26 mouse cellular contexts compared by ENCODE assay signal in genomic region chr1:113964431-113964830, GRCm38 (mm10).
"Had no signal": no experiment of that assay in that cellular context is flagged by ENCODE, and none has a peak within 500 bp of the region (broad histone marks: within the 10 kb centered on the region; RNA-seq: fewer than 3 reads in every experiment).

No protein-coding gene starts in this region.

- H3K9ac ChIP-seq: heart, embryonic 12.5 days; hindbrain, embryonic 12.5 days; hindbrain, embryonic 14.5 days; intestine, embryonic 15.5 days; limb, embryonic 12.5 days; liver, embryonic 13.5 days; liver, embryonic 15.5 days had no signal

- DNase-seq: gastrocnemius, postnatal 14 days; heart, adult 18-20 months; heart, postnatal 10 days; heart, postnatal 4 days; kidney, adult 18-20 months; kidney, adult 8-10 months; kidney, postnatal 10 days; kidney, postnatal 25 days; kidney, postnatal 4 days; liver; liver, embryonic 13.5 days had no signal

- H3K4me3 ChIP-seq: heart, embryonic 10.5 days; heart, embryonic 12.5 days; hindbrain, embryonic 10.5 days; hindbrain, embryonic 12.5 days; intestine, embryonic 15.5 days; layer of hippocampus, adult 2 months; left cerebral cortex, adult 2 months; limb, embryonic 10.5 days; limb, embryonic 12.5 days; liver, embryonic 13.5 days; liver, embryonic 15.5 days had no signal

- H3K27me3 ChIP-seq: heart, embryonic 12.5 days; hindbrain, embryonic 12.5 days; intestine, embryonic 15.5 days; limb, embryonic 12.5 days; liver, embryonic 13.5 days; liver, embryonic 15.5 days had no signal

- H3K9me3 ChIP-seq: heart, embryonic 10.5 days; heart, embryonic 12.5 days; hindbrain, embryonic 10.5 days; hindbrain, embryonic 12.5 days; intestine, embryonic 15.5 days; limb, embryonic 10.5 days; limb, embryonic 12.5 days; liver, embryonic 13.5 days; liver, embryonic 15.5 days had no signal

- H3K4me1 ChIP-seq: heart, embryonic 10.5 days; heart, embryonic 12.5 days; hindbrain, embryonic 10.5 days; hindbrain, embryonic 12.5 days; intestine, embryonic 15.5 days; limb, embryonic 10.5 days; limb, embryonic 12.5 days; liver, embryonic 13.5 days; liver, embryonic 15.5 days had no signal

- H3K27ac ChIP-seq: heart, embryonic 10.5 days; hindbrain, embryonic 10.5 days; hindbrain, embryonic 12.5 days; hindbrain, embryonic 14.5 days; intestine, embryonic 15.5 days; layer of hippocampus, adult 2 months; left cerebral cortex, adult 2 months; limb, embryonic 10.5 days; limb, embryonic 12.5 days; liver, embryonic 13.5 days; liver, embryonic 15.5 days had no signal

- ATAC-seq: hindbrain, embryonic 16.5 days; inflammation-experienced regulatory T-cells, adult 6 months; intestine, embryonic 15.5 days; intestine, postnatal 0 days had no signal

- H3K36me3 ChIP-seq: heart, embryonic 10.5 days; heart, embryonic 12.5 days; hindbrain, embryonic 10.5 days; hindbrain, embryonic 12.5 days; intestine, embryonic 15.5 days; limb, embryonic 10.5 days; limb, embryonic 12.5 days; liver, embryonic 13.5 days; liver, embryonic 15.5 days had no signal

- H3K4me2 ChIP-seq: heart, embryonic 12.5 days; hindbrain, embryonic 12.5 days; hindbrain, embryonic 14.5 days; intestine, embryonic 15.5 days; limb, embryonic 12.5 days; liver, embryonic 11.5 days; liver, embryonic 13.5 days; liver, embryonic 15.5 days had no signal
